Mouse (Mus musculus): ENCODE measurements around the gene Fabp7. TPM values are rescaled to one million over a fixed set of nuclear protein-coding genes. Genes with fewer than 3 reads are reported as not detected.

The Fabp7 gene
- total and polyA plus RNA-seq, 2 experiments, result 0.59 to 10.0 TPM

DNA sequence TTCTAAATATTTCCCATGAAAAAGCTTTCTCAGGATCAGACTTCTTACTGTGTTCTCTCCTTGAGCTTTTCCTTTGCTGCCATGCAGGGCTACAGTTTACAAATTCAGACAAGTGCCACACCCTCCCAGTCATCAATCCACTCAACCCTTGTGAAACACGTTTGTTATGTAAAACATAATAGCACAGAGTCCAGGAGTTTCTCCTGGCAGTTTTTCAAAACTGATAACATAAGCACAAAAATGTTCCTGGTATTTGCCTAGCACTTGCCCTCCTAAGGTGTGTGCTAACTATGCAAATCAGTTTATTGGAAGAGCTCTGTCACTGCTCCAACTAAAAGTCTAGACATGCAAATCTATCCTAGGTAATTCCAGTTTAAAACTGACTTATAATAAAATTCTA, 21.6 kb upstream of the Fabp7 start:
- DNase-seq (ENCODE audit: extremely low read depth, low read depth, low spot score), result peak; percentile 73
- H3K4me3 ChIP-seq (ENCODE audit: insufficient read depth, low read depth, low read length), result no peak overlapping the region
- H3K27me3 ChIP-seq (ENCODE audit: control insufficient read depth, insufficient read depth, low read length), result no peaks in the 10 kb centered on the region
- no peaks in the 10 kb centered on the region for H3K36me3 ChIP-seq (ENCODE audit: control insufficient read depth, insufficient read depth, low read length)
- H3K27ac ChIP-seq (replicated peaks; ENCODE audit: insufficient read depth, low read depth, low read length), result no peak overlapping the region
- TF ChIP-seq POLR2A (IDR thresholded peaks at IDR 0.05; ENCODE audit: extremely low read depth, insufficient read depth, low read length) (no peak), CTCF (IDR thresholded peaks at IDR 0.05; ENCODE audit: low read depth, low read length) (no peak)
- H3K9ac ChIP-seq (ENCODE audit: low read depth, low read length), result no peak overlapping the region
- H3K4me1 ChIP-seq (ENCODE audit: control insufficient read depth, insufficient read depth, low read length), result no peaks in the 10 kb centered on the region; the same call in 1 of the 2 replicates
- no peaks in the 10 kb centered on the region for H3K79me2 ChIP-seq (ENCODE audit: control insufficient read depth, insufficient read depth, low read length)
- 10% methylated on average over 1 of the region's 1 CpGs for WGBS

DNA sequence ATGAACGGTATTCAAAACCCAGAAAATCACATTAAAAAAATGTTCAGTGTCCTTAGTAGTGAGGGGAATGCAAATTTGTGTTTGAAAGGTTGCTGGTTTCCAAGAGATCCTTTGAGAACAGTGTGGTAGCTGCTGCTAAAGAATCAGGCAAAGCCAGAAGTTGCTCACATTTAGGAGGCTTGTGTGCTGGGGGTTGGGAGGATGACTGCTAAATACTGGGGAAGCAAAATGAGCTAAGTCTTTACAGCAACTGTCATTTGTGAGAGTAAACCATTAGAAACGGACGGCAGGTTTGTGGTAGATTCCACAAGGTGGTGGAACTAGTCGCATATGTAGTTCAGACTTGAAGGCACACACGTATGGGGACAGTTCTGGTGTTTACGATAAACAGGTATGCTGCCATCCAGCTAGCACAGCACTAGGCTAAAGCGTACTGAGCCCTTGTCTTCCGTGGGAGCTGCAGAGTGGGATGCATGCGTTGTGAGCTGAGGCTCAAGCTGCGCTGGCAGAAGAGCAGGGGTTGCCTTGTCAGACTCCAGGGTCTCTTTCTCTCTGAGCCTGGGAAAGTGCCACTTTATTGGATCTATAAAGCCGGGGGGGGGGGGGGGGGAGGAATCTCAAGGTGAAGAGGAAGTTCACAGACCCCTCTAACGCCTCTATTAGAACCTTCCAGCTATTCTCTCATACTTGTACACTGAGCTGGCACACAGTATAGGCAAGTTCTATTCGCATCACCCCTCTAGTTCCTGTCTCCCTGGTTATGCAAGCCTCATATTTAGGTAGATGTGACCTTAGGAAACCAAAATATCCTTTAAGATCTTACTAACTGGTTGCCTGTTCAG, 1.2 kb upstream of the Fabp7 start:
- H3K9ac ChIP-seq (ENCODE audit: low read depth, low read length), result no peak overlapping the region
- WGBS, result 66% methylated on average over 13 of the region's 13 CpGs
- no peak overlapping the region for H3K27ac ChIP-seq (replicated peaks; ENCODE audit: insufficient read depth, low read depth, low read length)
- no peaks in the 10 kb centered on the region for H3K27me3 ChIP-seq (ENCODE audit: control insufficient read depth, insufficient read depth, low read length)
- TF ChIP-seq POLR2A (IDR thresholded peaks at IDR 0.05; ENCODE audit: extremely low read depth, insufficient read depth, low read length), result no peak
- no peak for TF ChIP-seq CTCF (IDR thresholded peaks at IDR 0.05; ENCODE audit: low read depth, low read length)
- DNase-seq (ENCODE audit: extremely low read depth, low read depth, low spot score), result no peak
- no peaks in the 10 kb centered on the region for H3K36me3 ChIP-seq (ENCODE audit: control insufficient read depth, insufficient read depth, low read length)
- no peaks in the 10 kb centered on the region for H3K4me1 ChIP-seq (ENCODE audit: control insufficient read depth, insufficient read depth, low read length)
- H3K4me3 ChIP-seq (ENCODE audit: insufficient read depth, low read depth, low read length), result no peak overlapping the region
- no peaks in the 10 kb centered on the region for H3K79me2 ChIP-seq (ENCODE audit: control insufficient read depth, insufficient read depth, low read length)

DNA sequence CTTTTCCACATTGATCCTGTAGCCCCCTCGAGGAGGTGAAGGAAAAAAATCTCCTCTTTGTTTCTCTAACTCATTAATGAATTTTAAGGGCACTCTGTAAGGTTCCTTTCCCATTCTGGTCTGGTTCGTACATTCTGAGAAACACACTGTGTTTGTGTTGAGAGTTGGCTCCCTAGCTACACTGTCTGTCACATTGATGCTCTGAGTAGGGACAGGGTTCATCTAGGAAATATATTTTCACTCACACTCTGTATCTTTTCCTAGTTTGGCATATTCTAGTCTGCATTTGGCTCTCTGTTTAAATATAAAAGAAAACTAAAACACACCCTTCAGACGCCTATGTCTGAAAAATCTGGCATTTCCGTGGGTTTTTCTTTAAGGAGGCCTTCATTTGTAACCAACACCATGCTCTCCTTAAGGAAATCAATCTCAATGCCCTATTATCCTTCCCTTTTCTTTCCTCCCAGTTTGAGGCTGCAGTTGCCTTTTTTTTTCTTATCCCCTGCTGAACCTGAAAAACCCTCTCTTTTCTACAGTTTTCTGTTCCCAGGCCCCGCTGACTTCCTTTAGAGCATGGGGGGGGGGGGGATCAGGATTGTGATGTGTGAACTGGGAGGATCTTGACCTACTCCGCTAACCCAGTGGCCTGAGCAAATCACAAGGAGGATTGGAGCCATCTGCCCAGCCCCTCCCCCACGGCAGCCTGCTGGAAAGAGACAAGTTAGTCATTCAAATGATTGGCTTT, 378 bp upstream of the Fabp7 start:
- H3K36me3 ChIP-seq (ENCODE audit: control insufficient read depth, insufficient read depth, low read length), result no peaks in the 10 kb centered on the region
- H3K4me3 ChIP-seq (ENCODE audit: insufficient read depth, low read depth, low read length), result no peak overlapping the region
- H3K27ac ChIP-seq (replicated peaks; ENCODE audit: insufficient read depth, low read depth, low read length), result no peak overlapping the region
- no peak for TF ChIP-seq CTCF (IDR thresholded peaks at IDR 0.05; ENCODE audit: low read depth, low read length)
- no peak for TF ChIP-seq POLR2A (IDR thresholded peaks at IDR 0.05; ENCODE audit: extremely low read depth, insufficient read depth, low read length)
- peak; percentile 48 for DNase-seq (ENCODE audit: extremely low read depth, low read depth, low spot score)
- no peaks in the 10 kb centered on the region for H3K79me2 ChIP-seq (ENCODE audit: control insufficient read depth, insufficient read depth, low read length)
- no peaks in the 10 kb centered on the region for H3K4me1 ChIP-seq (ENCODE audit: control insufficient read depth, insufficient read depth, low read length)
- 36% methylated on average over 7 of the region's 7 CpGs for WGBS
- H3K9ac ChIP-seq (ENCODE audit: low read depth, low read length), result no peak overlapping the region
- H3K27me3 ChIP-seq (ENCODE audit: control insufficient read depth, insufficient read depth, low read length), result no peaks in the 10 kb centered on the region

DNA sequence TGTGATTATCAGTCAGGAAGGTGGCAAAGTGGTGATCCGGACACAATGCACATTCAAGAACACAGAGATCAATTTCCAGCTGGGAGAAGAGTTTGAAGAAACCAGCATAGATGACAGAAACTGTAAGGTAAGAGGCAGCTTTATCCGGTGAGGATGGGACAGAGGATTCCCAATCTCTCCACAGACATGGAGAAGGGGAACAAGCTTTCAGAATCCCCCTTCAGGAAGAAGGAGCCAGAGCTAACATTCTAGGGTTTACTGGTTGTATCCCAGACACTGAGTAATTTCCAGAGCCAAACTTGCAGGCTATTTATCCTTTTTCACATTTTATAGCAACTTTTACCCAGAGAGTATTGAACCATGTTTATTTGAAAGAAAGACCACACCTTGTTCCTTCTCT, 871 bp downstream of the Fabp7 start:
- no peak for DNase-seq (ENCODE audit: extremely low read depth, low read depth, low spot score)
- no peaks in the 10 kb centered on the region for H3K36me3 ChIP-seq (ENCODE audit: control insufficient read depth, insufficient read depth, low read length)
- WGBS, result 73% methylated on average over 2 of the region's 2 CpGs
- H3K27ac ChIP-seq (replicated peaks; ENCODE audit: insufficient read depth, low read depth, low read length), result no peak overlapping the region
- 0 out of 2 replicates have a peak overlapping the region, but pooled peaks have one; percentile 7 for H3K9ac ChIP-seq (ENCODE audit: low read depth, low read length)
- no peaks in the 10 kb centered on the region for H3K4me1 ChIP-seq (ENCODE audit: control insufficient read depth, insufficient read depth, low read length)
- TF ChIP-seq CTCF (IDR thresholded peaks at IDR 0.05; ENCODE audit: low read depth, low read length) (no peak), POLR2A (IDR thresholded peaks at IDR 0.05; ENCODE audit: extremely low read depth, insufficient read depth, low read length) (no peak)
- no peaks in the 10 kb centered on the region for H3K79me2 ChIP-seq (ENCODE audit: control insufficient read depth, insufficient read depth, low read length)
- no peak overlapping the region for H3K4me3 ChIP-seq (ENCODE audit: insufficient read depth, low read depth, low read length)
- no peaks in the 10 kb centered on the region for H3K27me3 ChIP-seq (ENCODE audit: control insufficient read depth, insufficient read depth, low read length)

DNA sequence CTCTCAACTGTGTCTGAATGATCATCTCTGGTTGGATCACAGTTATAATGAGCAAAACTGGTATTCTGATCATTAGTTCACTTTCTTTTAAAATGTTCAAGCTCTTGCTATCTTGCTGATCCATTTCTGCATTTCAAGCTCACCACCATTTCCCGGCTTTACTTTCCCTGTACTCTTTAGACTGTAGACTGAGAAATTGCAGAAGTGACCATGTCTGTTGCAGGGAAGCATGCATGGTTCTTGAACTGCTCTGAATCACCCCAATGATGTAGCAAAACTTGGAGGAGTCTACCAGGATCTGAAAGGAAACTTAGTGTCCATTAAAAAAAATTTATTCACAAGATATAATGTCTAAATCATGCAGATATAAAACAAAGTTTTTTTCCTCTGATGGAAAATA, 8.3 kb downstream of the Fabp7 start:
- H3K27ac ChIP-seq (replicated peaks; ENCODE audit: insufficient read depth, low read depth, low read length), result no peak overlapping the region
- TF ChIP-seq POLR2A (IDR thresholded peaks at IDR 0.05; ENCODE audit: extremely low read depth, insufficient read depth, low read length) (no peak), CTCF (IDR thresholded peaks at IDR 0.05; ENCODE audit: low read depth, low read length) (no peak)
- WGBS, result 100% methylated on average over 1 of the region's 1 CpGs

More for the DNA sequence above, 8.3 kb downstream of the Fabp7 start:
- Histone ChIP-seq H3K36me3 (ENCODE audit: control insufficient read depth, insufficient read depth, low read length) (no peaks in the 10 kb centered on the region), H3K4me1 (ENCODE audit: control insufficient read depth, insufficient read depth, low read length) (peaks cover 6% of the 10 kb centered on the region; the same call in 1 of the 2 replicates), H3K79me2 (ENCODE audit: control insufficient read depth, insufficient read depth, low read length) (no peaks in the 10 kb centered on the region; the same call in 1 of the 2 replicates), H3K4me3 (ENCODE audit: insufficient read depth, low read depth, low read length) (no peak overlapping the region), H3K27me3 (ENCODE audit: control insufficient read depth, insufficient read depth, low read length) (no peaks in the 10 kb centered on the region), H3K9ac (ENCODE audit: low read depth, low read length) (no peak overlapping the region)
- peak; percentile 34 for DNase-seq (ENCODE audit: extremely low read depth, low read depth, low spot score)
